Mouse (Mus musculus) midbrain, embryonic 14.5 days (tissue): Measurements from ENCODE around the gene Gm17334. TPM values are rescaled to one million over a fixed set of nuclear protein-coding genes. Genes with fewer than 3 reads are reported as not detected.

Source experiments
- ATAC-seq: fragments of 200-750 bp; cut with Nextera tagmentation; 2 replicates; pipeline ENCODE4 v1.8.0; 2017; ENCODE audit warnings: moderate number of reproducible peaks, moderate library complexity; ENCODE audit not compliant: low FRiP score, low TSS enrichment
- DNase-seq: peaks from one replicate; pipeline ENCODE4 v3.0.0-alpha.2; 2015
- H3K27ac ChIP-seq: fragments of 300-500 bp; sonication (generic); replicated peaks from 2 replicates; pipeline ENCODE4 v1.5.1; 2014; ENCODE audit warnings: mild to moderate bottlenecking, low read depth, low read length, moderate library complexity
- H3K27me3 ChIP-seq: fragments of 300-500 bp; sonication (generic); 2 replicates; pipeline ENCODE4 v1.6.1; 2014; ENCODE audit warnings: low read length, control low read depth, mixed read lengths; ENCODE audit not compliant: control insufficient read depth, insufficient read depth
- H3K36me3 ChIP-seq: fragments of 300-500 bp; sonication (generic); 2 replicates; pipeline ENCODE4 v1.6.1; 2014; ENCODE audit warnings: low read length, control low read depth; ENCODE audit not compliant: control insufficient read depth, insufficient read depth
- H3K4me1 ChIP-seq: fragments of 300-500 bp; sonication (generic); 2 replicates; pipeline ENCODE4 v1.6.1; 2014; ENCODE audit warnings: mild to moderate bottlenecking, antibody characterized with exemption, low read length, control low read depth; ENCODE audit not compliant: control insufficient read depth, insufficient read depth
- H3K4me2 ChIP-seq: fragments of 300-500 bp; sonication (generic); 2 replicates; pipeline ENCODE4 v1.6.1; 2014; ENCODE audit warnings: mild to moderate bottlenecking, low read length, moderate library complexity
- H3K4me3 ChIP-seq: fragments of 300-500 bp; sonication (generic); replicated peaks from 2 replicates; pipeline ENCODE4 v1.5.1; 2014; ENCODE audit warnings: low read depth, low read length
- H3K9ac ChIP-seq: fragments of 300-500 bp; sonication (generic); replicated peaks from 2 replicates; pipeline ENCODE4 v1.6.1; 2014; ENCODE audit warnings: mild to moderate bottlenecking, low read length, moderate library complexity
- H3K9me3 ChIP-seq: fragments of 300-500 bp; sonication (generic); 2 replicates; pipeline ENCODE4 v1.6.1; 2016; ENCODE audit warnings: low read length, control low read depth, mixed read lengths; ENCODE audit not compliant: control insufficient read depth
- WGBS: fragments of 180-500 bp; shearing (Covaris S2); extraction: QIAGEN DNeasy Blood & Tissue Kit; methylation state at CpG from one replicate; pipeline ENCODE4 v1.1.7; 2014; 5-methylcytosine and 5-hydroxymethylcytosine counted together
- polyA plus RNA-seq: library from polyadenylated mRNA; unstranded; fragments of >200 nt; fragmentation: Nextera tagmentation; extraction: Ambion mirVana; gene quantifications from 2 replicates; pipeline ENCODE4 v1.2.1, GENCODE M21; 2014

Gene Gm17334
- polyA plus RNA-seq, 1 experiment from 2014 or later = 0.24 TPM

DNA sequence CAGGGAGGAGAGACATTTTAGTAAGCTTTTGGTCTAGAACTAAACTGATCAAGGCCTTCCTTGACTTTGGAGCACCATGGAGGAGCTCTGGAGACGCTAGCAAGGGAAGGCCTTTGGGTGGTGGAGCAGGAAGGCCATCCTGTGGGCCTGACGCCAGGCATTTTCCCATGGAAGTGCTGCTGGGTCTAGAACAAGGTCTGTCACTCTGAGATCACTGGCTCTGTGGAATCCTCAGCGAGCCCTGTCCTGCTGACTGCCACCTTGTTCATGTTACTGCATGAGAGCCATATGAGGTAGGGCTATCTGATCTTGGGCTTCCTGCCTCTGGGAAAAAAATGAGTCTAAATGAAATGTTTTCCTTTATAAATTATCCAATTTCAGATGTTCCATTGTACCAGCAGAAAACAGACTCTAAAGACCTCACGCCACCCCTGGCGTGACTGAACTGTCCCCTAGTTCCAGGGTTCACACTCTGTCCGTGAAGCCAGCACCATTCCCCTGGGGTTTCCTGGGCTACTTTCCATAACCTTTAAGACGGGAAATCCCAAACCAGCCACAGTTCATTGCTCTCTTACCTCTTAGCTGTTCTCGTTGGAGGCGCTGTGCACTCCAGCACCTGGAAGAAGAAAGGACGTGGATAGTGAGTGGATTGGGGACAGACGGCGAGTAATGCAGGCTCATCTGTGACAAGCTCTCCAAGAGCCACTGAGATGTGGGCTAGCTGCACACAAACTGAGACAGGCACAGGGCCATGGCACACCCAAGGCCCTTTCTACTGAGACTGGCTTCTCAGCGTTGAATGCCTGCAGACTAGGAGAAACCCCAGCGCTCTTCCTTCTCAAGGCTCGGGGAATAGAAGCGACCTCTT lies 40.2 kb upstream of the Gm17334 start:
- 87% methylated on average over 16 of the region's 16 CpGs for WGBS
- DNase-seq = no peak
- Histone ChIP-seq H3K4me1 (no peaks in the 10 kb centered on the region), H3K27me3 (no peaks in the 10 kb centered on the region), H3K4me3 (no peak overlapping the region), H3K9ac (no peak overlapping the region), H3K36me3 (no peaks in the 10 kb centered on the region), H3K9me3 (no peaks in the 10 kb centered on the region), H3K27ac (no peak overlapping the region), H3K4me2 (no peak overlapping the region)
- no peak for ATAC-seq

GRCm38 (mm10) chr11:53811312-53811711 lies 38.3 kb upstream of the Gm17334 start:
- Histone ChIP-seq H3K4me3 (no peak overlapping the region), H3K36me3 (no peaks in the 10 kb centered on the region), H3K4me2 (no peak overlapping the region), H3K4me1 (no peaks in the 10 kb centered on the region), H3K9me3 (no peaks in the 10 kb centered on the region), H3K9ac (no peak overlapping the region), H3K27ac (no peak overlapping the region), H3K27me3 (no peaks in the 10 kb centered on the region)
- DNase-seq (no peak), ATAC-seq (no peak)
- 86% methylated on average over 3 of the region's 3 CpGs for WGBS

GRCm38 (mm10) chr11:53810749-53811148 lies 37.8 kb upstream of the Gm17334 start:
- ATAC-seq (no peak), DNase-seq (no peak)
- no peak overlapping the region for H3K9ac ChIP-seq
- H3K27me3 ChIP-seq = no peaks in the 10 kb centered on the region
- H3K9me3 ChIP-seq = no peaks in the 10 kb centered on the region
- H3K4me3 ChIP-seq = no peak overlapping the region
- no peaks in the 10 kb centered on the region for H3K4me1 ChIP-seq
- H3K4me2 ChIP-seq = no peak overlapping the region
- H3K36me3 ChIP-seq = no peaks in the 10 kb centered on the region
- no peak overlapping the region for H3K27ac ChIP-seq
- WGBS = 77% methylated on average over 2 of the region's 2 CpGs

- no peak overlapping the region for H3K27ac ChIP-seq
- H3K27me3 ChIP-seq = no peaks in the 10 kb centered on the region
- 52% methylated on average over 5 of the region's 5 CpGs for WGBS
- no peaks in the 10 kb centered on the region for H3K9me3 ChIP-seq
- no peak overlapping the region for H3K4me3 ChIP-seq
- no peaks in the 10 kb centered on the region for H3K36me3 ChIP-seq
- DNase-seq = no peak
- ATAC-seq = no peak
- H3K9ac ChIP-seq = no peak overlapping the region
- H3K4me1 ChIP-seq = no peaks in the 10 kb centered on the region
- no peak overlapping the region for H3K4me2 ChIP-seq
These were observed 37.2 kb upstream of the Gm17334 start for GRCm38 (mm10) chr11:53810156-53810555.

GRCm38 (mm10) chr11:53809354-53809753 lies 36.4 kb upstream of the Gm17334 start:
- H3K27ac ChIP-seq = no peak overlapping the region
- H3K9ac ChIP-seq = no peak overlapping the region
- DNase-seq = no peak
- no peak for ATAC-seq
- no peaks in the 10 kb centered on the region for H3K27me3 ChIP-seq
- H3K4me3 ChIP-seq = no peak overlapping the region
- H3K4me2 ChIP-seq = no peak overlapping the region
- no peaks in the 10 kb centered on the region for H3K9me3 ChIP-seq
- WGBS = 47% methylated on average over 5 of the region's 5 CpGs
- H3K36me3 ChIP-seq = no peaks in the 10 kb centered on the region
- no peaks in the 10 kb centered on the region for H3K4me1 ChIP-seq

- H3K4me2 ChIP-seq = no peak overlapping the region
- DNase-seq (no peak), ATAC-seq (no peak)
- H3K9ac ChIP-seq = no peak overlapping the region
- H3K9me3 ChIP-seq = no peaks in the 10 kb centered on the region
- H3K4me1 ChIP-seq = no peaks in the 10 kb centered on the region
- H3K4me3 ChIP-seq = no peak overlapping the region
- H3K27me3 ChIP-seq = no peaks in the 10 kb centered on the region
- 80% methylated on average over 9 of the region's 9 CpGs for WGBS
- no peaks in the 10 kb centered on the region for H3K36me3 ChIP-seq
- no peak overlapping the region for H3K27ac ChIP-seq
These were observed 32.8 kb upstream of the Gm17334 start for GRCm38 (mm10) chr11:53805786-53806185.

DNA sequence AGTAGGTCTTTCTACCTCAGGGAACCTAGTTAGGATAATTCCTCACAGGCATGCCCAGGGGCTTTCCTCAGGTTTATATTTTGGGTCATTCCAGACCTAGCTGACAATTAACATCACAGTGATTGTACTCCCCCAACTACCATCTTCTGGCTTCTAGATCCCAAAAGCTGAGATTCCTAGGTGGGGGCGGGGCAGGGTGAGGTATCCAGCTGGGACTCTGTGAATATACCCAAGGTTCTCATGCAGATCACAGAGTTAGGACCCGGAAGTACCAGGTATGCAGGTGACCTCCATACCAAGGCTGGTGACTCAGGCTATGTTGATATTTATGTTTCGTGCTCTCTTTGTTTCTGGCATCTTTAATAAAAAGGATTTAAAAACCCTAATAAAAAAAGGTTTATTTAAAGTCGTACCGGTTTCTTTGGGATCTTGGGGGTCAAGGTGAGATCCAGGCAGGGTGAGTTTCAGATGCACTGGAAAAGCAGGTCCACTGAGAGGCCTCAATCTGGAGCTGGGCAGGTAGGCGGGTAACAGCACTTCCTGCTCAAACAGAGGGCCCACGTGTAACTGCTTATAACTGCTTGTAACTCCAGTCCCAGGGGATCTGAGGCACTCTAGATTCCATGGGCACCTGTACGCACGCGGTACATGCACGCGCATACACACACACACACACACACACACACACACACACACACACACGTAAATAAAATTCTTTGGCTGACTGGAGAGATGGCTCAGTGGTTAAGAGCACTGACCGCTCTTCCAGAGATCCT lies 31.8 kb upstream of the Gm17334 start:
- H3K4me2 ChIP-seq = no peak overlapping the region
- H3K9ac ChIP-seq = no peak overlapping the region
- H3K27ac ChIP-seq = no peak overlapping the region
- no peak for DNase-seq
- H3K36me3 ChIP-seq = no peaks in the 10 kb centered on the region
- ATAC-seq = no peak
- no peaks in the 10 kb centered on the region for H3K4me1 ChIP-seq
- 87% methylated on average over 14 of the region's 14 CpGs for WGBS
- no peaks in the 10 kb centered on the region for H3K27me3 ChIP-seq
- no peak overlapping the region for H3K4me3 ChIP-seq
- H3K9me3 ChIP-seq = no peaks in the 10 kb centered on the region

- Histone ChIP-seq H3K27ac (no peak overlapping the region), H3K4me3 (no peak overlapping the region), H3K9ac (no peak overlapping the region), H3K4me2 (no peak overlapping the region), H3K9me3 (no peaks in the 10 kb centered on the region), H3K36me3 (no peaks in the 10 kb centered on the region), H3K4me1 (no peaks in the 10 kb centered on the region), H3K27me3 (no peaks in the 10 kb centered on the region)
- DNase-seq = no peak
- ATAC-seq = no peak
- 91% methylated on average over 6 of the region's 6 CpGs for WGBS
These were observed 30.5 kb upstream of the Gm17334 start for GRCm38 (mm10) chr11:53803494-53803893.
